Mouse (Mus musculus) C2C12 (cell line): ENCODE data around the gene Klhl22.

Source experiments
- CEBPB ChIP-seq: IDR thresholded peaks from one replicate; pipeline ENCODE4 v1.6.1; 2011; ENCODE audit warnings: low read depth, mild to moderate bottlenecking, control low read depth, moderate library complexity
- CTCF ChIP-seq: IDR thresholded peaks from one replicate; pipeline ENCODE4 v1.5.1; 2011; ENCODE audit not compliant: control insufficient read depth, insufficient read depth, insufficient read length
- MYOD1 ChIP-seq: IDR thresholded peaks from one replicate; pipeline ENCODE4 v1.6.1; 2011; ENCODE audit warnings: low read depth; ENCODE audit not compliant: control insufficient read depth, insufficient read length
- USF1 ChIP-seq: IDR thresholded peaks from one replicate; pipeline ENCODE4 v1.6.1; 2011; ENCODE audit warnings: low read depth, mild to moderate bottlenecking, control low read depth, moderate library complexity

GRCm38 (mm10) chr16:17724448-17724847 is 35.0 kb upstream of the Klhl22 start:
- TF ChIP-seq CTCF (no peak), MYOD1 (no peak), USF1 (no peak), CEBPB (no peak)
